In the genomic region with DNA sequence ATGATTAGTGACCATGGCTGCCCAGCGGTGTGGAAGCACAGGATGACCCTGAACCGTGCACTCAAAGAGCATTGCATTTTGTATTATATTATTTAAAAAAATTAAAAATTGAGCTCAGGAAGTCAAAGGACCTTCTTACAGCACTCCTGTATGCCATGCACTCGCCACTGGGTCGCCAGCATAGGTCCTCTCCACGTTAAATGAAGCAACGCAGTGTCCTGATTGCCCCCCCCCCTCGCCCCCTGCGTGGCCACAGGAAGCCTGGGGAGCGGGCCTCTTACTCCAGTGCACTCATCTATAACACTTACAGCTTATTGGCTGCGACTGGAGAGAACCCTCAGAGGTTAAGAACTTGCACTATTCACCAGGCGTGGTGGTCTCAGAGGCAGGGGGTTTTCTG, we compare ENCODE assay signal across 31 mouse cellular contexts. TPM values are rescaled to one million over a fixed set of nuclear protein-coding genes. Genes with fewer than 3 reads are reported as not detected.
"Had no signal": no experiment of that assay in that cellular context is flagged by ENCODE, and none has a peak within 500 bp of the region (broad histone marks: within the 10 kb centered on the region; RNA-seq: fewer than 3 reads in every experiment).

No protein-coding gene starts in this region.

- H3K9me3 ChIP-seq: heart, embryonic 10.5 days; hindbrain, embryonic 10.5 days; hindbrain, embryonic 12.5 days; intestine, embryonic 15.5 days; limb, embryonic 10.5 days; limb, embryonic 12.5 days; liver, embryonic 13.5 days had no signal

- DNase-seq: gastrocnemius, adult 2 months; gastrocnemius, postnatal 10 days; gastrocnemius, postnatal 25 days; heart, postnatal 10 days; heart, postnatal 4 days; liver; liver, embryonic 13.5 days had no signal

- H3K4me3 ChIP-seq: gastrocnemius, adult 2 months; heart, embryonic 10.5 days; heart, embryonic 12.5 days; hindbrain, embryonic 10.5 days; hindbrain, embryonic 12.5 days; intestine, embryonic 15.5 days; layer of hippocampus, adult 2 months; left cerebral cortex, adult 2 months; limb, embryonic 10.5 days; limb, embryonic 12.5 days; liver, embryonic 13.5 days had no signal

- H3K27ac ChIP-seq: gastrocnemius, adult 2 months; heart, embryonic 10.5 days; hindbrain, embryonic 10.5 days; hindbrain, embryonic 12.5 days; hindbrain, embryonic 14.5 days; intestine, embryonic 15.5 days; layer of hippocampus, adult 2 months; left cerebral cortex, adult 2 months; limb, embryonic 10.5 days; limb, embryonic 12.5 days; liver, embryonic 13.5 days had no signal

- H3K36me3 ChIP-seq: heart, embryonic 10.5 days; heart, embryonic 12.5 days; hindbrain, embryonic 10.5 days; hindbrain, embryonic 12.5 days; intestine, embryonic 15.5 days; limb, embryonic 10.5 days; limb, embryonic 12.5 days; liver, embryonic 13.5 days had no signal

- H3K9ac ChIP-seq: heart, embryonic 12.5 days; hindbrain, embryonic 12.5 days; hindbrain, embryonic 14.5 days; intestine, embryonic 15.5 days; limb, embryonic 12.5 days; liver, embryonic 13.5 days had no signal

- H3K27me3 ChIP-seq: hindbrain, embryonic 12.5 days; intestine, embryonic 15.5 days; limb, embryonic 12.5 days; liver, embryonic 13.5 days had no signal

- ATAC-seq: forebrain, embryonic 16.5 days; hindbrain, embryonic 16.5 days; inflammation-experienced regulatory T-cells, adult 6 months; intestine, embryonic 15.5 days; intestine, postnatal 0 days had no signal

- H3K4me2 ChIP-seq: heart, embryonic 12.5 days; hindbrain, embryonic 12.5 days; hindbrain, embryonic 14.5 days; intestine, embryonic 15.5 days; limb, embryonic 12.5 days; liver, embryonic 11.5 days; liver, embryonic 13.5 days had no signal

RNA-seq across cellular contexts. Expression of a gene that starts 3.8 kb away (rescaled TPM):
- total RNA-seq: gastrocnemius, adult 2 months; gastrocnemius, postnatal 10 days; gastrocnemius, postnatal 25 days; granulocyte monocyte progenitor cell, adult 5-6 weeks; heart, adult 8-10 months; heart, postnatal 25 days; left cerebral cortex, postnatal 14 days had no signal
- polyA plus RNA-seq: heart, embryonic 14.5 days; limb, embryonic 10.5 days; limb, embryonic 12.5 days had no signal

RNA-seq across cellular contexts. Expression of a gene that starts 3.9 kb away (rescaled TPM):
- total RNA-seq: gastrocnemius, adult 2 months; gastrocnemius, postnatal 10 days; gastrocnemius, postnatal 25 days; gastrocnemius, postnatal 4 days; heart, adult 8-10 months; heart, postnatal 10 days; heart, postnatal 25 days; heart, postnatal 4 days; layer of hippocampus, adult 2 months; layer of hippocampus, postnatal 10 days; layer of hippocampus, postnatal 25 days; left cerebral cortex, adult 2 months; left cerebral cortex, postnatal 14 days; left cerebral cortex, postnatal 36 days had no signal
- polyA plus RNA-seq: heart, embryonic 12.5 days; heart, embryonic 14.5 days had no signal
